Mouse (Mus musculus) heart, adult 2 months (tissue): ENCODE data around the gene Slc39a13.

Source experiments
- CTCF ChIP-seq: fragments of 200-600 bp; IDR thresholded peaks from 2 replicates; pipeline ENCODE4 v1.8.1; 2022; ENCODE audit warnings: antibody characterized with exemption, mild to moderate bottlenecking, moderate library complexity
- EP300 ChIP-seq: fragments of 200-500 bp; IDR thresholded peaks from 2 replicates; pipeline ENCODE4 v1.6.1; 2011; ENCODE audit warnings: low read depth, low read length, control low read depth; ENCODE audit not compliant: insufficient read depth
- POLR2A ChIP-seq: fragments of 200-500 bp; IDR thresholded peaks from 2 replicates; pipeline ENCODE4 v1.6.1; 2011; ENCODE audit warnings: mild to moderate bottlenecking, low read depth, low read length, control low read depth; ENCODE audit not compliant: insufficient read depth

GRCm38 (mm10) chr2:91062779-91063606 is 7.2 kb downstream of the Slc39a13 start:
- TF ChIP-seq POLR2A (no peak), CTCF (no peak), EP300 (no peak)
